ENCODE assay signal across 14 mouse cellular contexts in the genomic region with DNA sequence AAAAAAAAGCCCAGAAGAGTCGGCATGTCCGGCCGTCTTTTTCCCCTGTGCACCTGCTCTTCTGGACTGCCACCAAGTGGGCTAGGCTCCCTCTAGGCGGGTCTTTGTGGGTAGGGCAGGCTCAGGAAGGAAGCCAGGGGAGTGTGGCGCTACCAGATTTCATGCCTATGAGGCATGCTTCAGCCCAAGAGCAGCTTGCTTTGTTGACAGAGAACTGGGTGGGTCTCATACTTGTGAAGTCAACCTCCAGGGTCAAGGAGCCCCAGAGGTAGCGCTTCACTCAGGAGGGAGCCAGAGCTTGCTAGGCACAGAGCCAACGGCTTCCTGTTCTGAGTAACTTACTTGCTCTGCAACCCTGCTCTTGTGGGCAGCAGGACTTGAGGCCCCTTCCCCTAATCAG. TPM values are rescaled to one million over a fixed set of nuclear protein-coding genes. Genes with fewer than 3 reads are reported as not detected.
A peak's percentile ranks its signal among the peaks of the same experiment; 100 is the strongest.
DNase-seq lines count a peak whose midpoint lies in the region; ATAC-seq and TF ChIP-seq lines count a peak whose summit lies in the region.
"Had no signal": no experiment of that assay in that cellular context is flagged by ENCODE, and none has a peak within 500 bp of the region (broad histone marks: within the 10 kb centered on the region; RNA-seq: fewer than 3 reads in every experiment).

No protein-coding gene starts in this region.

- H3K27ac ChIP-seq in kidney, adult 2 months (ENCODE audit: insufficient read depth, low read depth, low read length): peak overlapping the region; percentile 46
- no peak overlapping the region for H3K27ac ChIP-seq in forebrain, postnatal 0 days (ENCODE audit: low read depth, low read length)
- H3K27ac ChIP-seq in forebrain, embryonic 10.5 days: no peak overlapping the region
- H3K27ac ChIP-seq: hindbrain, embryonic 13.5 days; liver, embryonic 15.5 days had no signal

- DNase-seq in kidney, adult 2 months: peak; percentile 72
- no peak for DNase-seq in kidney, adult 18-20 months
- peak; percentile 88 for DNase-seq in R1 (ENCODE audit: low read depth, low spot score)
- DNase-seq in lung, postnatal 14 days: peak; percentile 84
- no peak for DNase-seq in right cerebral cortex, postnatal 4 days
- DNase-seq in forebrain, postnatal 0 days: no peak
- DNase-seq in forebrain, embryonic 10.5 days (ENCODE audit: extremely low spot score, low spot score): no peak
- DNase-seq: cerebellum, postnatal 36 days; thymus, postnatal 14 days had no signal

- H3K4me3 ChIP-seq in kidney, adult 2 months (ENCODE audit: insufficient read depth, low read depth, low read length): no peak overlapping the region
- H3K4me3 ChIP-seq in forebrain, postnatal 0 days (ENCODE audit: low read depth, low read length): no peak overlapping the region
- no peak overlapping the region for H3K4me3 ChIP-seq in forebrain, embryonic 10.5 days
- H3K4me3 ChIP-seq: hindbrain, embryonic 13.5 days; liver, embryonic 15.5 days had no signal

- H3K4me2 ChIP-seq in forebrain, postnatal 0 days (ENCODE audit: low read depth): no peak overlapping the region
- H3K4me2 ChIP-seq: hindbrain, embryonic 13.5 days; liver, embryonic 15.5 days had no signal

- TF ChIP-seq POLR2A in kidney, adult 2 months (IDR thresholded peaks at IDR 0.05; ENCODE audit: low read depth, low read length): no peak

- peaks cover 6% of the 10 kb centered on the region; the same call in 1 of the 2 replicates for H3K4me1 ChIP-seq in kidney, adult 2 months (ENCODE audit: control insufficient read depth, insufficient read depth, low read length)
- H3K4me1 ChIP-seq in forebrain, postnatal 0 days (ENCODE audit: insufficient read depth): peaks cover 5% of the 10 kb centered on the region; the same call in 1 of the 2 replicates
- peaks cover 18% of the 10 kb centered on the region for H3K4me1 ChIP-seq in forebrain, embryonic 10.5 days

- WGBS in kidney, adult 2 months: 39% methylated on average over 7 of the region's 7 CpGs
- 81% methylated on average over 7 of the region's 7 CpGs for WGBS in forebrain, postnatal 0 days
- 88% methylated on average over 7 of the region's 7 CpGs for WGBS in forebrain, embryonic 10.5 days

- no peaks in the 10 kb centered on the region for H3K9me3 ChIP-seq in forebrain, postnatal 0 days (ENCODE audit: low read length)
- H3K9me3 ChIP-seq in forebrain, embryonic 10.5 days: peaks cover 2% of the 10 kb centered on the region; the same call in 1 of the 2 replicates
- H3K9me3 ChIP-seq: hindbrain, embryonic 13.5 days; liver, embryonic 15.5 days had no signal

- TF ChIP-seq CTCF in kidney, adult 2 months (conservative IDR thresholded peaks at IDR 0.05; ENCODE audit: insufficient read depth, insufficient read length, low read depth, low read length): no peak
- no peak for TF ChIP-seq CTCF in forebrain, postnatal 0 days (IDR thresholded peaks at IDR 0.05; ENCODE audit: low read depth)

- H3K9ac ChIP-seq in forebrain, postnatal 0 days: no peak overlapping the region
- H3K9ac ChIP-seq: hindbrain, embryonic 13.5 days; liver, embryonic 15.5 days had no signal

- no peaks in the 10 kb centered on the region for H3K27me3 ChIP-seq in kidney, adult 2 months (replicated peaks; ENCODE audit: control insufficient read depth, insufficient read depth, low read length)
- H3K27me3 ChIP-seq in forebrain, postnatal 0 days (ENCODE audit: insufficient read depth, low read length): no peaks in the 10 kb centered on the region
- no peaks in the 10 kb centered on the region for H3K27me3 ChIP-seq in forebrain, embryonic 10.5 days (ENCODE audit: poor library complexity, severe bottlenecking)
- H3K27me3 ChIP-seq: hindbrain, embryonic 13.5 days had no signal

- H3K36me3 ChIP-seq in kidney, adult 2 months (ENCODE audit: control insufficient read depth, insufficient read depth, low read length): no peaks in the 10 kb centered on the region
- no peaks in the 10 kb centered on the region for H3K36me3 ChIP-seq in forebrain, postnatal 0 days (ENCODE audit: insufficient read depth)
- peaks cover 11% of the 10 kb centered on the region for H3K36me3 ChIP-seq in forebrain, embryonic 10.5 days (replicated peaks)
- H3K36me3 ChIP-seq: hindbrain, embryonic 13.5 days; liver, embryonic 15.5 days had no signal

- ATAC-seq in hematopoietic stem cell, adult 5-6 weeks (replicated peaks in 1 of 2; ENCODE audit: insufficient read depth in 1 of 2, low FRiP score in 2 of 2, low TSS enrichment in 1 of 2, low read depth in 1 of 2, poor library complexity in 2 of 2, severe bottlenecking in 2 of 2): peak; percentile 33 to 44
- ATAC-seq in forebrain, postnatal 0 days: no peak

RNA-seq across cellular contexts. Expression of gene Nectin2, which starts 3.3 kb away (rescaled TPM):
- polyA plus RNA-seq in kidney, adult 2 months (2012; rRNA removed): 44.5 and 47.7 TPM in 2 replicates
- total RNA-seq in hematopoietic stem cell, adult 5-6 weeks (2017): 2.0 and 3.8 TPM in 2 replicates
- total RNA-seq in forebrain, postnatal 0 days (2014; rRNA removed): 44.2 and 44.7 TPM in 2 replicates
- polyA plus RNA-seq in forebrain, postnatal 0 days (2015; fragmentation: Nextera tagmentation; extraction: Ambion mirVana): 47.2 and 48.7 TPM in 2 replicates
- 84.2 and 97.3 TPM in 2 replicates for polyA plus RNA-seq in forebrain, embryonic 10.5 days (2016; fragmentation: Nextera tagmentation; extraction: Ambion mirVana)

RNA-seq across cellular contexts. Expression of gene Bcam, which starts 17.2 kb away (rescaled TPM):
- polyA plus RNA-seq in kidney, adult 2 months (2012; rRNA removed): 237 and 272 TPM in 2 replicates
- total RNA-seq in hematopoietic stem cell, adult 5-6 weeks (2017): 2.3 and 4.2 TPM in 2 replicates
- total RNA-seq in forebrain, postnatal 0 days (2014; rRNA removed): 12.2 and 19.5 TPM in 2 replicates
- polyA plus RNA-seq in forebrain, postnatal 0 days (2015; fragmentation: Nextera tagmentation; extraction: Ambion mirVana): 10.9 and 12.7 TPM in 2 replicates
- 33.1 and 37.3 TPM in 2 replicates for polyA plus RNA-seq in forebrain, embryonic 10.5 days (2016; fragmentation: Nextera tagmentation; extraction: Ambion mirVana)

RNA-seq across cellular contexts. Expression of gene Tomm40, which starts 38.3 kb away (rescaled TPM):
- polyA plus RNA-seq in kidney, adult 2 months (2012; rRNA removed): 83.9 and 86.3 TPM in 2 replicates
- 24.6 and 29.0 TPM in 2 replicates for total RNA-seq in hematopoietic stem cell, adult 5-6 weeks (2017)
- total RNA-seq in forebrain, postnatal 0 days (2014; rRNA removed): 98.9 and 113 TPM in 2 replicates
- polyA plus RNA-seq in forebrain, postnatal 0 days (2015; fragmentation: Nextera tagmentation; extraction: Ambion mirVana): 146 and 147 TPM in 2 replicates
- 187 and 205 TPM in 2 replicates for polyA plus RNA-seq in forebrain, embryonic 10.5 days (2016; fragmentation: Nextera tagmentation; extraction: Ambion mirVana)

RNA-seq across cellular contexts. Expression of gene Cblc, which starts 43.0 kb away (rescaled TPM):
- 24.4 and 32.6 TPM in 2 replicates for polyA plus RNA-seq in kidney, adult 2 months (2012; rRNA removed)
- not detected in 2 replicates for total RNA-seq in hematopoietic stem cell, adult 5-6 weeks (2017)
- total RNA-seq in forebrain, postnatal 0 days (2014; rRNA removed): 0.38 and 1.1 TPM in 2 replicates
- polyA plus RNA-seq in forebrain, postnatal 0 days (2015; fragmentation: Nextera tagmentation; extraction: Ambion mirVana): 0.67 and 0.84 TPM in 2 replicates
- 0.53 and 1.2 TPM in 2 replicates for polyA plus RNA-seq in forebrain, embryonic 10.5 days (2016; fragmentation: Nextera tagmentation; extraction: Ambion mirVana)
- total RNA-seq: adrenal gland, postnatal 36 days; left cerebral cortex, adult 8-10 months had no signal
- polyA plus RNA-seq: hindbrain, embryonic 13.5 days had no signal

RNA-seq across cellular contexts. Expression of gene Apoe, which starts 54.6 kb away (rescaled TPM):
- 922 and 939 TPM in 2 replicates for polyA plus RNA-seq in kidney, adult 2 months (2012; rRNA removed)
- total RNA-seq in hematopoietic stem cell, adult 5-6 weeks (2017): 167 and 314 TPM in 2 replicates
- 1,116 and 1,436 TPM in 2 replicates for total RNA-seq in forebrain, postnatal 0 days (2014; rRNA removed)
- 1,283 and 1,495 TPM in 2 replicates for polyA plus RNA-seq in forebrain, postnatal 0 days (2015; fragmentation: Nextera tagmentation; extraction: Ambion mirVana)
- polyA plus RNA-seq in forebrain, embryonic 10.5 days (2016; fragmentation: Nextera tagmentation; extraction: Ambion mirVana): 140 and 154 TPM in 2 replicates

Comparison
In these comparisons a context has a peak if more than half of its experiments do, and no peak if none do; other contexts are left out.
1. DNase-seq: peak in kidney, adult 2 months (single experiment), R1 (single experiment) and lung, postnatal 14 days (single experiment); none in kidney, adult 18-20 months (single experiment), right cerebral cortex, postnatal 4 days (single experiment), forebrain, postnatal 0 days (single experiment) and forebrain, embryonic 10.5 days (single experiment).